Mouse (Mus musculus) embryonic fibroblast, embryonic 13.5 days (primary cell): ENCODE measurements around the gene Syt2.

Source experiments
- CTCF ChIP-seq: IDR thresholded peaks from 2 replicates; pipeline ENCODE4 v1.5.1; 2011; ENCODE audit warnings: mild to moderate bottlenecking, control low read depth, low read length, moderate library complexity, borderline replicate concordance; ENCODE audit not compliant: insufficient read depth
- POLR2A ChIP-seq: IDR thresholded peaks from 2 replicates; pipeline ENCODE4 v1.6.1; 2011; ENCODE audit warnings: low read depth, mild to moderate bottlenecking, control low read depth, low read length, moderate library complexity

DNA sequence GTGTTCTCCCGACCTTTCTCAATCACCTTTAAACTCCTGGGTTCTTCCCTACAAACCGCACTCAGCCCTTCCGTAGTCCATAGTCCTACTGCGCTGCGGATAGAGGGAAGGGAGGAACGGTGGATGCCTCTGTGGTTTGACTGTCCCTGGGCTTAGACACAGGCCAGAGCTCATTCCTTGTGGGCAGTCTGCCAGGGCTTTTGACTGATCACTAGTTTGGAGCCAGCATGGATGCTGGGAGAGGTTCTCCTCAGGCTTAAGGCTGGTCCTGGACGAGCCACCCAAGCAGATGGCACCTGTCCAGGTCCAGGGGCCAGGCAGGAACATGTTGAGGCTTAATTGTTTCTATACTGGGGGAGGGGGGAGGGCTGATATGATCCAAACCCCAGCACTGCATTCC lies 103.4 kb downstream of the Syt2 start:
- TF ChIP-seq CTCF: no peak
- no peak for TF ChIP-seq POLR2A
